13 mouse cellular contexts compared by ENCODE assay signal in genomic region chr3:122333493-122333892, GRCm38 (mm10). TPM values are rescaled to one million over a fixed set of nuclear protein-coding genes. Genes with fewer than 3 reads are reported as not detected.
DNase-seq lines count a peak whose midpoint lies in the region; ATAC-seq and TF ChIP-seq lines count a peak whose summit lies in the region.
"Had no signal": no experiment of that assay in that cellular context is flagged by ENCODE, and none has a peak within 500 bp of the region (broad histone marks: within the 10 kb centered on the region; RNA-seq: fewer than 3 reads in every experiment).

No protein-coding gene starts in this region.

- no peaks in the 10 kb centered on the region for H3K9me3 ChIP-seq in heart, embryonic 12.5 days (replicated peaks)
- no peaks in the 10 kb centered on the region for H3K9me3 ChIP-seq in embryonic facial prominence, embryonic 14.5 days (ENCODE audit: control insufficient read depth, low read length)
- no peaks in the 10 kb centered on the region for H3K9me3 ChIP-seq in intestine, postnatal 0 days (ENCODE audit: control insufficient read depth)
- H3K9me3 ChIP-seq: forebrain, embryonic 12.5 days; midbrain, embryonic 12.5 days had no signal

- peaks cover 80% of the 10 kb centered on the region for H3K27me3 ChIP-seq in heart, embryonic 12.5 days (replicated peaks)
- no peaks in the 10 kb centered on the region for H3K27me3 ChIP-seq in embryonic facial prominence, embryonic 14.5 days (replicated peaks; ENCODE audit: control insufficient read depth, insufficient read depth, low read length)
- H3K27me3 ChIP-seq in myocyte (ENCODE audit: control insufficient read depth, insufficient read depth, insufficient read length), result no peaks in the 10 kb centered on the region
- H3K27me3 ChIP-seq in intestine, postnatal 0 days (replicated peaks; ENCODE audit: control insufficient read depth, insufficient read depth, low read length), result no peaks in the 10 kb centered on the region
- H3K27me3 ChIP-seq: forebrain, embryonic 12.5 days had no signal

- no peak overlapping the region for H3K4me3 ChIP-seq in heart, embryonic 12.5 days
- H3K4me3 ChIP-seq in embryonic facial prominence, embryonic 14.5 days (ENCODE audit: low read depth, low read length), result no peak overlapping the region
- H3K4me3 ChIP-seq in myocyte, result no peak overlapping the region
- no peak overlapping the region for H3K4me3 ChIP-seq in intestine, postnatal 0 days (ENCODE audit: low read depth, low read length)
- H3K4me3 ChIP-seq: forebrain, embryonic 12.5 days; midbrain, embryonic 12.5 days had no signal

- no peak for TF ChIP-seq POLR2A in myocyte (IDR thresholded peaks at IDR 0.05; ENCODE audit: insufficient read length, low read depth)

- H3K4me2 ChIP-seq in heart, embryonic 12.5 days, result no peak overlapping the region
- H3K4me2 ChIP-seq in embryonic facial prominence, embryonic 14.5 days (ENCODE audit: low read depth, low read length), result no peak overlapping the region
- H3K4me2 ChIP-seq in myocyte (ENCODE audit: low read depth), result peak overlapping the region; percentile 78
- H3K4me2 ChIP-seq in intestine, postnatal 0 days (replicated peaks; ENCODE audit: low read depth), result no peak overlapping the region
- H3K4me2 ChIP-seq: forebrain, embryonic 12.5 days; midbrain, embryonic 12.5 days had no signal

- H3K9ac ChIP-seq in heart, embryonic 12.5 days, result no peak overlapping the region
- H3K9ac ChIP-seq in embryonic facial prominence, embryonic 14.5 days (ENCODE audit: low read depth, low read length), result no peak overlapping the region
- H3K9ac ChIP-seq in intestine, postnatal 0 days (ENCODE audit: low read depth, low read length), result no peak overlapping the region
- H3K9ac ChIP-seq: forebrain, embryonic 12.5 days; midbrain, embryonic 12.5 days had no signal

- DNase-seq in heart, adult 9 months (ENCODE audit: low spot score in 2 of 2), result peak; percentile 45 to 51
- DNase-seq in right cerebral cortex, adult 18-20 months, result peak; percentile 7
- DNase-seq in right cerebral cortex, postnatal 25 days, result no peak
- DNase-seq in embryonic facial prominence, embryonic 14.5 days (ENCODE audit: low spot score), result peak; percentile 69
- DNase-seq in neural tube, embryonic 10.5 days (ENCODE audit: extremely low spot score, low spot score), result no peak
- DNase-seq: cerebellum, postnatal 14 days; gastrocnemius, postnatal 25 days; lung, adult 2 months had no signal

- H3K36me3 ChIP-seq in heart, embryonic 12.5 days, result no peaks in the 10 kb centered on the region
- no peaks in the 10 kb centered on the region for H3K36me3 ChIP-seq in embryonic facial prominence, embryonic 14.5 days (ENCODE audit: control insufficient read depth, insufficient read depth, low read length)
- H3K36me3 ChIP-seq in myocyte (ENCODE audit: control insufficient read depth, insufficient read depth), result no peaks in the 10 kb centered on the region
- no peaks in the 10 kb centered on the region for H3K36me3 ChIP-seq in intestine, postnatal 0 days (ENCODE audit: control insufficient read depth, insufficient read depth)
- H3K36me3 ChIP-seq: forebrain, embryonic 12.5 days; midbrain, embryonic 12.5 days had no signal

- H3K4me1 ChIP-seq in heart, embryonic 12.5 days (replicated peaks), result peaks cover 15% of the 10 kb centered on the region
- H3K4me1 ChIP-seq in embryonic facial prominence, embryonic 14.5 days (ENCODE audit: control insufficient read depth, insufficient read depth, low read length), result peaks cover 18% of the 10 kb centered on the region
- no peaks in the 10 kb centered on the region for H3K4me1 ChIP-seq in intestine, postnatal 0 days (replicated peaks; ENCODE audit: control insufficient read depth, insufficient read depth, low read length)

- ATAC-seq in heart, embryonic 12.5 days (ENCODE audit: insufficient number of reproducible peaks, low FRiP score), result no peak
- peak; percentile 60 for ATAC-seq in embryonic facial prominence, embryonic 14.5 days (ENCODE audit: low read depth)
- ATAC-seq in intestine, postnatal 0 days, result no peak

- 43% methylated on average over 4 of the region's 4 CpGs for WGBS in heart, embryonic 12.5 days
- 33% methylated on average over 4 of the region's 4 CpGs for WGBS in embryonic facial prominence, embryonic 14.5 days
- WGBS in intestine, postnatal 0 days, result 54% methylated on average over 4 of the region's 4 CpGs

- no peak overlapping the region for H3K27ac ChIP-seq in heart, embryonic 12.5 days (ENCODE audit: poor library complexity, severe bottlenecking)
- H3K27ac ChIP-seq in embryonic facial prominence, embryonic 14.5 days (replicated peaks; ENCODE audit: low read depth, low read length), result no peak overlapping the region
- no peak overlapping the region for H3K27ac ChIP-seq in intestine, postnatal 0 days (ENCODE audit: low read depth, low read length)
- H3K27ac ChIP-seq: forebrain, embryonic 12.5 days; midbrain, embryonic 12.5 days had no signal

- no peak overlapping the region for H3ac ChIP-seq in myocyte (ENCODE audit: control insufficient read depth, insufficient read length)

- no peak for TF ChIP-seq CTCF in intestine, postnatal 0 days (IDR thresholded peaks at IDR 0.05; ENCODE audit: low read depth)

- H3K79me2 ChIP-seq in myocyte (ENCODE audit: control insufficient read depth, insufficient read depth), result no peaks in the 10 kb centered on the region

TF ChIP-seq in myocyte, 11 proteins besides CTCF, POLR2A, EP300 and RAD21:
- TF ChIP-seq TCF12 (IDR thresholded peaks at IDR 0.05; ENCODE audit: insufficient read depth, poor library complexity, severe bottlenecking) (no peak), SRF (IDR thresholded peaks at IDR 0.05; ENCODE audit: control insufficient read depth, insufficient read length, low read depth) (no peak), REST (IDR thresholded peaks at IDR 0.05; ENCODE audit: insufficient read depth, insufficient read length) (no peak), POLR2AphosphoS2 (IDR thresholded peaks at IDR 0.05; ENCODE audit: insufficient read length, low read depth) (no peak), CEBPB (IDR thresholded peaks at IDR 0.05; ENCODE audit: insufficient read depth, poor library complexity, severe bottlenecking) (no peak), E2F4 (IDR thresholded peaks at IDR 0.05; ENCODE audit: insufficient read depth) (no peak), TCF3 (IDR thresholded peaks at IDR 0.05; ENCODE audit: insufficient read length, low read depth) (no peak), MYOG (IDR thresholded peaks at IDR 0.05; ENCODE audit: control insufficient read depth in 1 of 3, insufficient read depth in 1 of 3, insufficient read length in 2 of 3, low read depth in 2 of 3) (no peak), USF1 (IDR thresholded peaks at IDR 0.05; ENCODE audit: low read depth) (no peak), MAX (IDR thresholded peaks at IDR 0.05; ENCODE audit: low read depth) (no peak), MYOD1 (IDR thresholded peaks at IDR 0.05; ENCODE audit: control insufficient read depth in 1 of 3, insufficient read length in 2 of 3, low read depth in 2 of 3) (no peak)

RNA-seq across cellular contexts. Expression of gene Bcar3, which starts 39.6 kb away (rescaled TPM):
- 6.0 and 7.3 TPM in 2 replicates for polyA plus RNA-seq in heart, embryonic 12.5 days (2016; fragmentation: Nextera tagmentation; extraction: Ambion mirVana)
- 10.0 and 11.3 TPM in 2 replicates for polyA plus RNA-seq in embryonic facial prominence, embryonic 14.5 days (2014; fragmentation: Nextera tagmentation; extraction: Ambion mirVana)
- 21.4 TPM for polyA plus RNA-seq in myocyte (2012; fragmentation: generic; extraction: Trizol)
- polyA plus RNA-seq in intestine, postnatal 0 days (2015; fragmentation: Nextera tagmentation; extraction: Ambion mirVana), result 33.5 and 33.8 TPM in 2 replicates

RNA-seq across cellular contexts. Expression of gene Dnttip2, which starts 59.3 kb away (rescaled TPM):
- 50.1 and 53.4 TPM in 2 replicates for polyA plus RNA-seq in heart, embryonic 12.5 days (2016; fragmentation: Nextera tagmentation; extraction: Ambion mirVana)
- polyA plus RNA-seq in embryonic facial prominence, embryonic 14.5 days (2014; fragmentation: Nextera tagmentation; extraction: Ambion mirVana), result 61.8 and 68.3 TPM in 2 replicates
- 18.5 TPM for polyA plus RNA-seq in myocyte (2012; fragmentation: generic; extraction: Trizol)
- polyA plus RNA-seq in intestine, postnatal 0 days (2015; fragmentation: Nextera tagmentation; extraction: Ambion mirVana), result 42.4 and 44.9 TPM in 2 replicates

Comparison
In these comparisons a context has a peak if more than half of its experiments do, and no peak if none do; other contexts are left out.
1. DNase-seq: peak in heart, adult 9 months (2 of 2), right cerebral cortex, adult 18-20 months (single experiment) and embryonic facial prominence, embryonic 14.5 days (single experiment); none in right cerebral cortex, postnatal 25 days (single experiment) and neural tube, embryonic 10.5 days (single experiment).